Mouse (Mus musculus): ENCODE results near the gene Adamts12. TPM values are rescaled to one million over a fixed set of nuclear protein-coding genes. Genes with fewer than 3 reads are reported as not detected.

Gene Adamts12
- polyA plus RNA-seq, 1 experiment: 0.15 TPM

- no peaks in the 10 kb centered on the region for H3K4me1 ChIP-seq (ENCODE audit: control insufficient read depth, insufficient read depth, low read length)
- TF ChIP-seq POLR2A (IDR thresholded peaks at IDR 0.05; ENCODE audit: borderline replicate concordance, insufficient read depth, low read length) (no peak), CTCF (IDR thresholded peaks at IDR 0.05; ENCODE audit: borderline replicate concordance, insufficient read depth, low read depth, low read length) (no peak)
- WGBS: 68% methylated on average over 2 of the region's 2 CpGs
- H3K4me3 ChIP-seq (replicated peaks; ENCODE audit: insufficient read depth, low read depth, low read length): no peak overlapping the region
- no peak for DNase-seq
- H3K27me3 ChIP-seq (ENCODE audit: control insufficient read depth, insufficient read depth, low read length): no peaks in the 10 kb centered on the region
- H3K27ac ChIP-seq (ENCODE audit: insufficient read depth, low read length): no peak overlapping the region
Measured at GRCm38 (mm10) chr15:11105101-11105500, 40.5 kb downstream of the Adamts12 start.

GRCm38 (mm10) chr15:11107376-11107775 lies 42.8 kb downstream of the Adamts12 start:
- DNase-seq: no peak
- Histone ChIP-seq H3K27ac (ENCODE audit: insufficient read depth, low read length) (no peak overlapping the region), H3K4me1 (ENCODE audit: control insufficient read depth, insufficient read depth, low read length) (no peaks in the 10 kb centered on the region), H3K4me3 (replicated peaks; ENCODE audit: insufficient read depth, low read depth, low read length) (no peak overlapping the region), H3K27me3 (ENCODE audit: control insufficient read depth, insufficient read depth, low read length) (no peaks in the 10 kb centered on the region)
- 67% methylated on average over 5 of the region's 5 CpGs for WGBS
- TF ChIP-seq CTCF (IDR thresholded peaks at IDR 0.05; ENCODE audit: borderline replicate concordance, insufficient read depth, low read depth, low read length): no peak
- TF ChIP-seq POLR2A (IDR thresholded peaks at IDR 0.05; ENCODE audit: borderline replicate concordance, insufficient read depth, low read length): no peak

- no peaks in the 10 kb centered on the region for H3K27me3 ChIP-seq (ENCODE audit: control insufficient read depth, insufficient read depth, low read length)
- DNase-seq: no peak
- H3K4me3 ChIP-seq (replicated peaks; ENCODE audit: insufficient read depth, low read depth, low read length): no peak overlapping the region
- WGBS: 20% methylated on average over 8 of the region's 8 CpGs
- no peaks in the 10 kb centered on the region for H3K4me1 ChIP-seq (ENCODE audit: control insufficient read depth, insufficient read depth, low read length)
- TF ChIP-seq CTCF (IDR thresholded peaks at IDR 0.05; ENCODE audit: borderline replicate concordance, insufficient read depth, low read depth, low read length) (no peak), POLR2A (IDR thresholded peaks at IDR 0.05; ENCODE audit: borderline replicate concordance, insufficient read depth, low read length) (no peak)
- no peak overlapping the region for H3K27ac ChIP-seq (ENCODE audit: insufficient read depth, low read length)
Measured at GRCm38 (mm10) chr15:11114631-11115197, 50.1 kb downstream of the Adamts12 start.

GRCm38 (mm10) chr15:11116303-11116702 lies 51.7 kb downstream of the Adamts12 start:
- H3K4me1 ChIP-seq (ENCODE audit: control insufficient read depth, insufficient read depth, low read length): no peaks in the 10 kb centered on the region
- TF ChIP-seq POLR2A (IDR thresholded peaks at IDR 0.05; ENCODE audit: borderline replicate concordance, insufficient read depth, low read length): no peak
- H3K4me3 ChIP-seq (replicated peaks; ENCODE audit: insufficient read depth, low read depth, low read length): no peak overlapping the region
- 29% methylated on average over 2 of the region's 2 CpGs for WGBS
- no peak overlapping the region for H3K27ac ChIP-seq (ENCODE audit: insufficient read depth, low read length)
- peak in 1 of 2 experiments; percentile 12 for DNase-seq
- H3K27me3 ChIP-seq (ENCODE audit: control insufficient read depth, insufficient read depth, low read length): no peaks in the 10 kb centered on the region

GRCm38 (mm10) chr15:11116853-11117252 lies 52.3 kb downstream of the Adamts12 start:
- Histone ChIP-seq H3K4me3 (replicated peaks; ENCODE audit: insufficient read depth, low read depth, low read length) (no peak overlapping the region), H3K27me3 (ENCODE audit: control insufficient read depth, insufficient read depth, low read length) (no peaks in the 10 kb centered on the region), H3K27ac (ENCODE audit: insufficient read depth, low read length) (no peak overlapping the region), H3K4me1 (ENCODE audit: control insufficient read depth, insufficient read depth, low read length) (no peaks in the 10 kb centered on the region)
- DNase-seq: no peak
- TF ChIP-seq CTCF (IDR thresholded peaks at IDR 0.05; ENCODE audit: borderline replicate concordance, insufficient read depth, low read depth, low read length): no peak
- no peak for TF ChIP-seq POLR2A (IDR thresholded peaks at IDR 0.05; ENCODE audit: borderline replicate concordance, insufficient read depth, low read length)
- WGBS: 91% methylated on average over 3 of the region's 3 CpGs

- Histone ChIP-seq H3K27ac (ENCODE audit: insufficient read depth, low read length) (no peak overlapping the region), H3K4me1 (ENCODE audit: control insufficient read depth, insufficient read depth, low read length) (no peaks in the 10 kb centered on the region), H3K27me3 (ENCODE audit: control insufficient read depth, insufficient read depth, low read length) (no peaks in the 10 kb centered on the region), H3K4me3 (replicated peaks; ENCODE audit: insufficient read depth, low read depth, low read length) (no peak overlapping the region)
- DNase-seq: no peak
- no peak for TF ChIP-seq CTCF (IDR thresholded peaks at IDR 0.05; ENCODE audit: borderline replicate concordance, insufficient read depth, low read depth, low read length)
- no peak for TF ChIP-seq POLR2A (IDR thresholded peaks at IDR 0.05; ENCODE audit: borderline replicate concordance, insufficient read depth, low read length)
Measured at GRCm38 (mm10) chr15:11118371-11118770, 53.8 kb downstream of the Adamts12 start.

- Histone ChIP-seq H3K4me3 (replicated peaks; ENCODE audit: insufficient read depth, low read depth, low read length) (no peak overlapping the region), H3K4me1 (ENCODE audit: control insufficient read depth, insufficient read depth, low read length) (no peaks in the 10 kb centered on the region), H3K27ac (ENCODE audit: insufficient read depth, low read length) (no peak overlapping the region), H3K27me3 (ENCODE audit: control insufficient read depth, insufficient read depth, low read length) (no peaks in the 10 kb centered on the region)
- WGBS: 5% methylated on average over 1 of the region's 1 CpGs
- no peak for TF ChIP-seq POLR2A (IDR thresholded peaks at IDR 0.05; ENCODE audit: borderline replicate concordance, insufficient read depth, low read length)
- TF ChIP-seq CTCF (IDR thresholded peaks at IDR 0.05; ENCODE audit: borderline replicate concordance, insufficient read depth, low read depth, low read length): no peak
- DNase-seq: no peak
Measured at GRCm38 (mm10) chr15:11121721-11122120, 57.1 kb downstream of the Adamts12 start.

- no peak for TF ChIP-seq CTCF (IDR thresholded peaks at IDR 0.05; ENCODE audit: borderline replicate concordance, insufficient read depth, low read depth, low read length)
- no peak for TF ChIP-seq POLR2A (IDR thresholded peaks at IDR 0.05; ENCODE audit: borderline replicate concordance, insufficient read depth, low read length)
- no peak overlapping the region for H3K27ac ChIP-seq (ENCODE audit: insufficient read depth, low read length)
- H3K4me3 ChIP-seq (replicated peaks; ENCODE audit: insufficient read depth, low read depth, low read length): no peak overlapping the region
- H3K4me1 ChIP-seq (ENCODE audit: control insufficient read depth, insufficient read depth, low read length): no peaks in the 10 kb centered on the region
- DNase-seq: no peak
- no peaks in the 10 kb centered on the region for H3K27me3 ChIP-seq (ENCODE audit: control insufficient read depth, insufficient read depth, low read length)
Measured at GRCm38 (mm10) chr15:11125361-11125760, 60.8 kb downstream of the Adamts12 start.

Measured in cerebellum, adult 2 months (tissue).